Mouse (Mus musculus): ENCODE measurements around the gene Ptprb.

Ptprb gene

GRCm38 (mm10) chr10:116275280-116275679 lies at the start of gene Ptprb:
Gene Ptprb (plus strand): TSS chr10:116275523.
- DNase-seq (ENCODE audit: low spot score in 2 of 2): no peak

GRCm38 (mm10) chr10:116235299-116235698 lies 40.0 kb upstream of the Ptprb start:
- no peak for DNase-seq (ENCODE audit: low spot score in 2 of 2)

- no peak for DNase-seq (ENCODE audit: low spot score in 2 of 2)
Observed at GRCm38 (mm10) chr10:116242200-116242599, 33.1 kb upstream of the Ptprb start.

- no peak for DNase-seq (ENCODE audit: low spot score in 2 of 2)
Observed at GRCm38 (mm10) chr10:116243373-116243772, 31.9 kb upstream of the Ptprb start.

GRCm38 (mm10) chr10:116245632-116246031 lies 29.7 kb upstream of the Ptprb start:
- no peak for DNase-seq (ENCODE audit: low spot score in 2 of 2)

- DNase-seq (ENCODE audit: low spot score in 2 of 2): no peak
Observed at GRCm38 (mm10) chr10:116252668-116253067, 22.7 kb upstream of the Ptprb start.

- DNase-seq (ENCODE audit: low spot score in 2 of 2): no peak
Observed at GRCm38 (mm10) chr10:116253972-116254371, 21.4 kb upstream of the Ptprb start.

GRCm38 (mm10) chr10:116259298-116259697 lies 16.0 kb upstream of the Ptprb start:
- no peak for DNase-seq (ENCODE audit: low spot score in 2 of 2)

- DNase-seq (ENCODE audit: low spot score in 2 of 2): no peak
Observed at GRCm38 (mm10) chr10:116260658-116261433, 14.5 kb upstream of the Ptprb start.

GRCm38 (mm10) chr10:116261559-116261958 lies 13.8 kb upstream of the Ptprb start:
- DNase-seq (ENCODE audit: low spot score in 2 of 2): no peak

GRCm38 (mm10) chr10:116264521-116264920 lies 10.8 kb upstream of the Ptprb start:
- DNase-seq (ENCODE audit: low spot score in 2 of 2): no peak

GRCm38 (mm10) chr10:116266561-116267433 lies 8.5 kb upstream of the Ptprb start:
- no peak for DNase-seq (ENCODE audit: low spot score in 2 of 2)

GRCm38 (mm10) chr10:116267434-116267822 lies 7.9 kb upstream of the Ptprb start:
- DNase-seq (ENCODE audit: low spot score in 2 of 2): no peak

- DNase-seq (ENCODE audit: low spot score in 2 of 2): no peak
Observed at GRCm38 (mm10) chr10:116268343-116268742, 7.0 kb upstream of the Ptprb start.

- no peak for DNase-seq (ENCODE audit: low spot score in 2 of 2)
Observed at GRCm38 (mm10) chr10:116270646-116271469, 4.5 kb upstream of the Ptprb start.

GRCm38 (mm10) chr10:116271470-116271915 lies 3.8 kb upstream of the Ptprb start:
- no peak for DNase-seq (ENCODE audit: low spot score in 2 of 2)

GRCm38 (mm10) chr10:116272156-116272555 lies 3.2 kb upstream of the Ptprb start:
- no peak for DNase-seq (ENCODE audit: low spot score in 2 of 2)

- no peak for DNase-seq (ENCODE audit: low spot score in 2 of 2)
Observed at GRCm38 (mm10) chr10:116286697-116287344, 11.5 kb downstream of the Ptprb start.

GRCm38 (mm10) chr10:116288130-116288529 lies 12.8 kb downstream of the Ptprb start:
- no peak for DNase-seq (ENCODE audit: low spot score in 2 of 2)

- no peak for DNase-seq (ENCODE audit: low spot score in 2 of 2)
Observed at GRCm38 (mm10) chr10:116290483-116290882, 15.2 kb downstream of the Ptprb start.

- DNase-seq (ENCODE audit: low spot score in 2 of 2): no peak
Observed at GRCm38 (mm10) chr10:116291153-116291755, 15.9 kb downstream of the Ptprb start.

Data from spleen, postnatal 10 days (tissue).